Mouse (Mus musculus) layer of hippocampus, postnatal 25 days (tissue): ENCODE data around the gene Acsbg1. TPM values are rescaled to one million over a fixed set of nuclear protein-coding genes. Genes with fewer than 3 reads are reported as not detected.

Experiments used
- DNase-seq, 2 experiments: peaks; one replicate each; pipeline ENCODE4 v3.0.0; 2022; ENCODE audit warnings: mixed read lengths in 2 of 2, low spot score in 1 of 2; ENCODE audit errors: extremely low spot score in 1 of 2
- total RNA-seq, 2 experiments: library from RNA; stranded (reverse); gene quantifications; 2 replicates each; pipeline ENCODE4 v1.2.3; 2021

Acsbg1 gene
- total RNA-seq, 2 experiments from 2014 or later: 111 to 117 TPM

- DNase-seq: no peak
Observed at GRCm38 (mm10) chr9:54673887-54674286, 12.2 kb upstream of the Acsbg1 start.

- DNase-seq: no peak
Observed at GRCm38 (mm10) chr9:54671962-54672361, 10.3 kb upstream of the Acsbg1 start.

GRCm38 (mm10) chr9:54668455-54668854 lies 6.8 kb upstream of the Acsbg1 start:
- no peak for DNase-seq

- DNase-seq: no peak
Observed at GRCm38 (mm10) chr9:54666116-54666515, 4.4 kb upstream of the Acsbg1 start.

- peak in 1 of 2 experiments; percentile 20 for DNase-seq
Observed at GRCm38 (mm10) chr9:54664358-54664757, 2.7 kb upstream of the Acsbg1 start.

- no peak for DNase-seq
Observed at GRCm38 (mm10) chr9:54658773-54659172, 2.9 kb downstream of the Acsbg1 start.

- DNase-seq: no peak
Observed at GRCm38 (mm10) chr9:54656402-54656801, 5.3 kb downstream of the Acsbg1 start.

- no peak for DNase-seq
Observed at GRCm38 (mm10) chr9:54655846-54656245, 5.8 kb downstream of the Acsbg1 start.

- no peak for DNase-seq
Observed at GRCm38 (mm10) chr9:54652778-54653177, 8.9 kb downstream of the Acsbg1 start.

GRCm38 (mm10) chr9:54649360-54649759 lies 12.3 kb downstream of the Acsbg1 start:
- no peak for DNase-seq

- no peak for DNase-seq
Observed at GRCm38 (mm10) chr9:54647456-54647855, 14.2 kb downstream of the Acsbg1 start.

GRCm38 (mm10) chr9:54646252-54646651 lies 15.4 kb downstream of the Acsbg1 start:
- no peak for DNase-seq

GRCm38 (mm10) chr9:54645530-54645929 lies 16.1 kb downstream of the Acsbg1 start:
- no peak for DNase-seq

- no peak for DNase-seq
Observed at GRCm38 (mm10) chr9:54643179-54643578, 18.5 kb downstream of the Acsbg1 start.

GRCm38 (mm10) chr9:54642556-54642955 lies 19.1 kb downstream of the Acsbg1 start:
- no peak for DNase-seq

GRCm38 (mm10) chr9:54642149-54642548 lies 19.5 kb downstream of the Acsbg1 start:
- no peak for DNase-seq

- DNase-seq: no peak
Observed at GRCm38 (mm10) chr9:54641548-54641947, 20.1 kb downstream of the Acsbg1 start.

- DNase-seq: no peak
Observed at GRCm38 (mm10) chr9:54639192-54639591, 22.5 kb downstream of the Acsbg1 start.

- DNase-seq: no peak
Observed at GRCm38 (mm10) chr9:54637510-54638314, 24.0 kb downstream of the Acsbg1 start.

GRCm38 (mm10) chr9:54633401-54633800 lies 28.3 kb downstream of the Acsbg1 start:
- no peak for DNase-seq

GRCm38 (mm10) chr9:54630905-54631304 lies 30.8 kb downstream of the Acsbg1 start:
- no peak for DNase-seq

- no peak for DNase-seq
Observed at GRCm38 (mm10) chr9:54629613-54630261, 31.9 kb downstream of the Acsbg1 start.
